Mouse (Mus musculus) CH12.LX (cell line): ENCODE measurements at regions not wholly inside any gene's neighbourhood (a gene's known extent, or its start where the extent isn't known, plus 50 kb on each side); places are given as distances from the start of the nearest gene placed in this dataset.
A peak's percentile ranks its signal among the peaks of the same experiment; 100 is the strongest.

Source experiments
- DNase-seq: peaks from one replicate; pipeline ENCODE4 v3.0.0-alpha.2; 2013; ENCODE audit errors: extremely low read depth
- H3K27ac ChIP-seq: 2 replicates; pipeline ENCODE4 v1.5.1; 2012; ENCODE audit warnings: low read depth, mild to moderate bottlenecking, control low read depth, moderate library complexity; ENCODE audit not compliant: insufficient read depth
- H3K27me3 ChIP-seq: replicated peaks from 2 replicates; pipeline ENCODE3; 2012; ENCODE audit warnings: inconsistent platforms
- H3K36me3 ChIP-seq, 2 experiments: replicated peaks in 1 of 2; 2 replicates each; pipeline versions ENCODE3 to v1.6.1; 2012; ENCODE audit warnings: inconsistent platforms in 1 of 2, low read length in 1 of 2, mild to moderate bottlenecking in 1 of 2, mixed read lengths in 1 of 2, moderate library complexity in 1 of 2; ENCODE audit not compliant: control insufficient read depth in 1 of 2, insufficient read depth in 1 of 2
- H3K4me1 ChIP-seq, 2 experiments: 2 replicates each; pipeline ENCODE4 v1.6.1; 2012; ENCODE audit warnings: inconsistent platforms in 1 of 2, moderate library complexity in 1 of 2; ENCODE audit not compliant: insufficient read depth in 2 of 2, control insufficient read depth in 1 of 2
- H3K4me2 ChIP-seq: 2 replicates; pipeline ENCODE4 v1.6.1; 2012; ENCODE audit warnings: low read depth, mild to moderate bottlenecking, control low read depth; ENCODE audit not compliant: poor library complexity, insufficient read depth, severe bottlenecking
- H3K4me3 ChIP-seq, 3 experiments: fragments of 150-350 bp in 1 of 3; sonication (generic) in 1 of 3; replicated peaks in 1 of 3; 2 replicates each; pipeline versions ENCODE3 to v1.5.1; 2011 to 2012; ENCODE audit warnings: low read depth in 2 of 3, low read length in 2 of 3, mild to moderate bottlenecking in 2 of 3, moderate library complexity in 2 of 3, control low read depth in 1 of 3, improper control_type of control experiment in 1 of 3, inconsistent platforms in 1 of 3, mixed read lengths in 1 of 3; ENCODE audit not compliant: poor library complexity in 1 of 3
- H3K79me2 ChIP-seq: replicated peaks from 2 replicates; pipeline ENCODE4 v1.6.1; 2012; ENCODE audit warnings: mild to moderate bottlenecking, moderate library complexity; ENCODE audit not compliant: control insufficient read depth, poor library complexity, insufficient read depth, severe bottlenecking; ENCODE audit errors: extremely low read depth
- H3K9ac ChIP-seq: 2 replicates; pipeline ENCODE4 v1.6.1; 2012; ENCODE audit warnings: low read depth, mild to moderate bottlenecking, control low read depth, moderate library complexity; ENCODE audit not compliant: insufficient read depth
- H3K9me3 ChIP-seq: replicated peaks from 2 replicates; pipeline ENCODE3; 2012; ENCODE audit warnings: low read length, inconsistent platforms, mixed read lengths
- BHLHE40 ChIP-seq: IDR thresholded peaks from 2 replicates; pipeline ENCODE4 v1.6.1; 2011; ENCODE audit warnings: mild to moderate bottlenecking, low read depth, low read length, improper control_type of control experiment
- CHD1 ChIP-seq: IDR thresholded peaks from 2 replicates; pipeline ENCODE4 v1.6.1; 2012; ENCODE audit warnings: low read depth, low read length, improper control_type of control experiment, inconsistent platforms
- CHD2 ChIP-seq: IDR thresholded peaks from 2 replicates; pipeline ENCODE4 v1.6.1; 2011; ENCODE audit warnings: low read length, improper control_type of control experiment
- CTCF ChIP-seq, 2 experiments: IDR thresholded peaks in 1 of 2; conservative IDR thresholded peaks in 1 of 2; 2 replicates each; pipeline ENCODE4 v1.5.1; 2011 to 2012; ENCODE audit warnings: low read depth in 2 of 2, low read length in 2 of 2, improper control_type of control experiment in 1 of 2, inconsistent platforms in 1 of 2, mild to moderate bottlenecking in 1 of 2, moderate library complexity in 1 of 2
- E2F4 ChIP-seq: IDR thresholded peaks from 2 replicates; pipeline ENCODE4 v1.6.1; 2011; ENCODE audit warnings: low read depth, low read length, improper control_type of control experiment; ENCODE audit not compliant: insufficient replicate concordance
- ELF1 ChIP-seq: IDR thresholded peaks from 2 replicates; pipeline ENCODE4 v1.6.1; 2014; ENCODE audit warnings: low read depth, mild to moderate bottlenecking, inconsistent platforms, low read length, improper control_type of control experiment
- EP300 ChIP-seq: IDR thresholded peaks from 2 replicates; pipeline ENCODE4 v1.6.1; 2011; ENCODE audit warnings: low read length, improper control_type of control experiment
- GABPA ChIP-seq: IDR thresholded peaks from 2 replicates; pipeline ENCODE4 v1.6.1; 2012; ENCODE audit warnings: low read depth, low read length, improper control_type of control experiment, inconsistent platforms; ENCODE audit not compliant: insufficient replicate concordance
- IRF4 ChIP-seq: IDR thresholded peaks from 2 replicates; pipeline ENCODE4 v1.6.1; 2014; ENCODE audit warnings: low read depth, mild to moderate bottlenecking, inconsistent platforms, low read length, improper control_type of control experiment
- JUN ChIP-seq: IDR thresholded peaks from 2 replicates; pipeline ENCODE4 v1.6.1; 2011; ENCODE audit warnings: low read depth, mild to moderate bottlenecking, low read length, improper control_type of control experiment, moderate library complexity; ENCODE audit not compliant: insufficient read depth
- JUND ChIP-seq: conservative IDR thresholded peaks from 2 replicates; pipeline ENCODE4 v1.6.1; 2011; ENCODE audit warnings: low read depth, low read length, improper control_type of control experiment
- KAT2A ChIP-seq: IDR thresholded peaks from 2 replicates; pipeline ENCODE4 v1.6.1; 2012; ENCODE audit warnings: low read length, improper control_type of control experiment, inconsistent platforms; ENCODE audit not compliant: insufficient replicate concordance
- MAX ChIP-seq: IDR thresholded peaks from 2 replicates; pipeline ENCODE4 v1.6.1; 2011; ENCODE audit warnings: low read length, improper control_type of control experiment
- MAZ ChIP-seq: IDR thresholded peaks from 2 replicates; pipeline ENCODE4 v1.6.1; 2012; ENCODE audit warnings: low read depth, mild to moderate bottlenecking, inconsistent platforms, low read length, improper control_type of control experiment, moderate library complexity
- MEF2A ChIP-seq: IDR thresholded peaks from 2 replicates; pipeline ENCODE4 v1.6.1; 2014; ENCODE audit warnings: low read depth, mild to moderate bottlenecking, inconsistent platforms, low read length, improper control_type of control experiment, borderline replicate concordance
- MXI1 ChIP-seq: IDR thresholded peaks from 2 replicates; pipeline ENCODE4 v1.6.1; 2011; ENCODE audit warnings: mild to moderate bottlenecking, low read depth, low read length, improper control_type of control experiment
- MYC ChIP-seq: IDR thresholded peaks from 2 replicates; pipeline ENCODE4 v1.6.1; 2011; ENCODE audit warnings: low read depth, mild to moderate bottlenecking, improper control_type of control experiment, low read length
- NRF1 ChIP-seq: IDR thresholded peaks from 2 replicates; pipeline ENCODE4 v1.6.1; 2014; ENCODE audit warnings: low read depth, mild to moderate bottlenecking, inconsistent platforms, low read length, improper control_type of control experiment, moderate library complexity
- PAX5 ChIP-seq: IDR thresholded peaks from 2 replicates; pipeline ENCODE4 v1.6.1; 2012; ENCODE audit warnings: low read length, inconsistent platforms, mixed read lengths
- POLR2A ChIP-seq: IDR thresholded peaks from 2 replicates; pipeline ENCODE4 v1.6.1; 2011; ENCODE audit warnings: low read depth, mild to moderate bottlenecking, improper control_type of control experiment, low read length
- POLR2AphosphoS2 ChIP-seq: IDR thresholded peaks from 2 replicates; pipeline ENCODE4 v1.6.1; 2011; ENCODE audit warnings: low read depth, low read length, improper control_type of control experiment
- RAD21 ChIP-seq: IDR thresholded peaks from 2 replicates; pipeline ENCODE4 v1.6.1; 2011; ENCODE audit warnings: low read depth, mild to moderate bottlenecking, low read length, improper control_type of control experiment, moderate library complexity
- RCOR1 ChIP-seq: conservative IDR thresholded peaks from 2 replicates; pipeline ENCODE4 v1.6.1; 2012; ENCODE audit warnings: low read depth, mild to moderate bottlenecking, inconsistent platforms, low read length, improper control_type of control experiment
- SIN3A ChIP-seq: IDR thresholded peaks from 2 replicates; pipeline ENCODE4 v1.6.1; 2012; ENCODE audit warnings: low read length, improper control_type of control experiment, inconsistent platforms
- SMC3 ChIP-seq: IDR thresholded peaks from 2 replicates; pipeline ENCODE4 v1.6.1; 2011; ENCODE audit warnings: low read depth, low read length, improper control_type of control experiment
- TBP ChIP-seq: conservative IDR thresholded peaks from 2 replicates; pipeline ENCODE4 v1.6.1; 2011; ENCODE audit warnings: low read depth, low read length, improper control_type of control experiment
- UBTF ChIP-seq: IDR thresholded peaks from 2 replicates; pipeline ENCODE4 v1.6.1; 2012; ENCODE audit warnings: low read depth, mild to moderate bottlenecking, inconsistent platforms, low read length, improper control_type of control experiment, moderate library complexity
- ZC3H11A ChIP-seq: IDR thresholded peaks from 2 replicates; pipeline ENCODE4 v1.6.1; 2012; ENCODE audit warnings: low read depth, mild to moderate bottlenecking, inconsistent platforms, low read length, improper control_type of control experiment
- dilution Hi-C: fragments of 300-500 bp; cut with MboI; formaldehyde crosslinking; loops from 2 replicates; pipeline ENCODE4 v1.14.3; 2020; ENCODE audit warnings: low sequenced_read_pairs; ENCODE audit not compliant: extremely low pct_unique_long_range_greater_than_20kb, extremely low pct_ligation_motif_present
- in situ Hi-C: fragments of 300-500 bp; cut with MboI; formaldehyde crosslinking; loops from 3 replicates; pipeline ENCODE4 v1.14.3; 2019; ENCODE audit warnings: low sequenced_read_pairs, low pct_ligation_motif_present, low pct_unique_long_range_greater_than_20kb, mixed read lengths

DNA sequence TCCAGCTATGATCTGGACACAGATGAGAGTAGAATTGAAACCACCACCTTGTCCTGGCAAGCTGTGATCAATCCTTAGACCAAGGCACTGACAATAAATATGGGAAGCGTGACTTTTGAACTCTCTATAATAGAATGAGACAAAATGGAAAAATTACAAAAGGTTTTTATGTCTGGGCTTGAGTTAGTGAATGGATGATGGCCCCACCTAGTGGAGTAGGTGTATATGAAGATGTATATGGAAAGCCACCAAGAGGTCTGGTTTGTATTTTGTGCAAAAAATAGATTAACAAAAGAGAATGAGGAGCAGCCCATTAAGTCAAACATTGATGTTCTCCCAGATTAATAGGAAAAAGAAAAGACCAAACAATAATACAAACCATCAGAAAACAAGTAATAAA is 172.5 kb downstream of the Tacr3 start:
- in situ Hi-C loops (loop anchor here (10.0 kb wide), 1 partner anchor 204 kb away; no protein-coding TSS in a partner anchor), dilution Hi-C loops (no loop called here)
- H3K4me3 ChIP-seq: no peak overlapping the region
- no peaks in the 10 kb centered on the region for H3K4me1 ChIP-seq
- DNase-seq: peak; percentile 51
- H3K27ac ChIP-seq: no peak overlapping the region
- no peaks in the 10 kb centered on the region for H3K27me3 ChIP-seq
- no peak overlapping the region for H3K9ac ChIP-seq
- TF ChIP-seq MAZ: no peak
- TF ChIP-seq POLR2A: no peak
- TF ChIP-seq E2F4: no peak
- TF ChIP-seq CTCF (conservative IDR thresholded peaks at IDR 0.05 in 1 of 2, IDR thresholded peaks at IDR 0.05 in 1 of 2; ENCODE audit: low read depth in 2 of 2, low read length in 2 of 2): peak in 1 of 2 experiments; percentile 77; a peak in 3 of 4 replicates
- peak; percentile 82 for TF ChIP-seq SMC3
- no peak for TF ChIP-seq BHLHE40
- TF ChIP-seq KAT2A: no peak
- TF ChIP-seq POLR2AphosphoS2: no peak
- TF ChIP-seq TBP: no peak
- TF ChIP-seq CHD1: no peak
- TF ChIP-seq JUN: no peak
- peak; percentile 69 for TF ChIP-seq RAD21
- TF ChIP-seq SIN3A: no peak
- no peak for TF ChIP-seq RCOR1
- no peak for TF ChIP-seq MEF2A
- TF ChIP-seq CHD2: no peak
- TF ChIP-seq PAX5: no peak
- TF ChIP-seq ZC3H11A: peak; percentile 31; the same call in 1 of the 2 replicates
- TF ChIP-seq GABPA: no peak
- no peak for TF ChIP-seq MYC
- no peak for TF ChIP-seq IRF4
- TF ChIP-seq UBTF: no peak
- no peaks in the 10 kb centered on the region for H3K79me2 ChIP-seq
- no peaks in the 10 kb centered on the region for H3K9me3 ChIP-seq
- no peak overlapping the region for H3K4me2 ChIP-seq
- H3K36me3 ChIP-seq: no peaks in the 10 kb centered on the region

DNA sequence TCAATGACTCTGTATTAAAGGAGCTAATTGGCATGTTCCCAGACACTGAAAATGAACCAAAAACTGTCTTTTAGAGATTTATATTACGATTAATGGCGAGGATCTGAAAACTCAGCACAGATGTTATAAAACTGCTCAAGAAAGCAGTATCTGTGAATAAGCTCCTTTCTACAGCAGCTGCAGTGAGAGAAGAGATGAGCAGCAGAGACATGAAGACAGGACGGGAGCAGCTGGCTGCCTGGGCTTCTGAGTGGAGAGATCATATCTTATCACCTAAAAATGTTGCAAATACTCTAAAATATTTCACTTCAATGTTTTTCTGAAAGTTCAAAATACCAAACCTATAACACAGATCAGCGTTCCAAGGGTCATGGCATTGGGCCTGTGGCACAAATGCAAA is 187.0 kb downstream of the Tacr3 start:
- Histone ChIP-seq H3K27me3 (no peaks in the 10 kb centered on the region), H3K79me2 (no peaks in the 10 kb centered on the region), H3K4me2 (no peak overlapping the region), H3K9ac (no peak overlapping the region), H3K36me3 (no peaks in the 10 kb centered on the region), H3K4me1 (no peaks in the 10 kb centered on the region), H3K4me3 (no peak overlapping the region), H3K9me3 (peaks cover 2% of the 10 kb centered on the region), H3K27ac (no peak overlapping the region)
- TF ChIP-seq JUN: no peak
- TF ChIP-seq CHD2: no peak
- TF ChIP-seq MXI1: no peak
- TF ChIP-seq BHLHE40: no peak
- no peak for TF ChIP-seq NRF1
- no peak for TF ChIP-seq RAD21
- no peak for TF ChIP-seq MAX
- TF ChIP-seq IRF4: no peak
- TF ChIP-seq CHD1: no peak
- no peak for TF ChIP-seq TBP
- TF ChIP-seq EP300: no peak
- no peak for TF ChIP-seq CTCF (conservative IDR thresholded peaks at IDR 0.05 in 1 of 2, IDR thresholded peaks at IDR 0.05 in 1 of 2; ENCODE audit: low read depth in 2 of 2, low read length in 2 of 2)
- no peak for TF ChIP-seq JUND
- no peak for TF ChIP-seq ELF1
- TF ChIP-seq MAZ: no peak
- no peak for TF ChIP-seq POLR2AphosphoS2
- no peak for TF ChIP-seq KAT2A
- dilution Hi-C loops: no loop called here
- no peak for DNase-seq
- in situ Hi-C loops: no loop called here
